Mouse (Mus musculus) spleen, adult 12 weeks (tissue): ENCODE data around the gene Ulk1.

Source experiments
- DNase-seq: peaks from one replicate; pipeline ENCODE4 v3.0.0; 2022; ENCODE audit warnings: low spot score

The Ulk1 gene

GRCm38 (mm10) chr5:110769272-110769671, 40.6 kb downstream of the Ulk1 start:
- no peak for DNase-seq

- DNase-seq = no peak
These were observed 46.0 kb downstream of the Ulk1 start for GRCm38 (mm10) chr5:110763890-110764289.

GRCm38 (mm10) chr5:110745021-110745420, 64.9 kb downstream of the Ulk1 start:
- DNase-seq = no peak

DNA sequence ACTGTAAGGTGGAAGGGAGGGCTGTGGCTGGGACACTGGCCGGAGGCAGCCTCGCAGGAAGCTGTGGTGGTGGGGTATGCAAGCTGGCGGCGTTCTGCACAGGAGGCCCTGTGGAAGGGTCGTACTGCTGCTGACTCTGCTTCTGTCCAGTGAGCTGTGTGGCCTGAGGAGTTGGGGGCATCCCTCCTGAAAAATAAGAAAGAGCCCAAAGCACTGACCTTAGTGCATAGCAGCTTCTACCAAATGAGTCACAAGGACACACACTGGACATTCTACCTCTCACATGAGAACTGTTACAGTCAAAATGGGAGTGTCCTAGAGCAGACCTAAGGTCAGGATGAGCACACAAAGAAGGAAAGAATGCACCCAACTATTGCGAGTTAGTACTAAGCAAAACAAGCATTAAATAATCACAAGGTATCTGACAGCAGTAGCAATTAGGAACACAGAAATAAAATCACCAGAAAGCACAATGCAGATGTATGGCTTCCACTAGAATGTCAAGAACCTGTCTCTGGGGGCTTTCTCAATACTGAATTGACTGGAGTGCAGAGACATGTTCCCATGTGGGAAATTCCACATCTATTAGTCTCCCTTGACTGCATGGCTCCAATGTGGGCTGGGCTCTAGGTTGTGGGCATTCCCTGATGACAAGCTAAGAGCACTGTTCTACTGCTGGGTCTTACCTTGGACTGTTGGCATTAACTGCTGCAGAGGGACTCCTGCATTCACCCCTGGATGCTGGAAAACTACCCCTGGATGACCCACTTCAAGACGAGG, 70.2 kb downstream of the Ulk1 start:
- no peak for DNase-seq

DNA sequence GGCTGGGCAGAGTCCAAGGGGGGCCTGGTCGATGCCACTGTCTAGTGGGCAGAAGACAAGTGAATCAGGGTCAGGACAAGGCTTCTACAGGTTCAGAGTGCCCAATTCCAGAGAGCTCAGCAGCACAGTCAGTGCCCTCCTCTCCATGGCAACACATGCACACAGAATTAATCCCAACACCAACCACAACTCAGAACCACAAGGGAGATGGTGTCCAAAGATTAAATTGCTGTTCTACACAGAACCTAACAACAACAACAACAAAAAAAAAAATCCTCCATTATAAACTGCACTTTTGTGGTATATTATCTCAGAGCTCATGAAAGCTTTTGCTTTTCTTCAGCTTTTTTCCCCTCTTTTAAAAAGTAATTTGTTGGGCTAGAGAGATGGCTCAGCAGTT, 74.3 kb downstream of the Ulk1 start:
- no peak for DNase-seq
